Mouse (Mus musculus) bone marrow macrophage, adult 2 months (primary cell): Measurements from ENCODE around the gene Krt42. TPM values are rescaled to one million over a fixed set of nuclear protein-coding genes. Genes with fewer than 3 reads are reported as not detected.

Experiments used
- H3K27ac ChIP-seq: 2 replicates; pipeline ENCODE4 v1.5.1; 2012; ENCODE audit warnings: low read depth, low read length; ENCODE audit not compliant: insufficient read depth
- H3K4me1 ChIP-seq: 2 replicates; pipeline ENCODE4 v1.6.1; 2012; ENCODE audit warnings: low read length; ENCODE audit not compliant: control insufficient read depth, insufficient read depth
- H3K4me3 ChIP-seq: 2 replicates; pipeline ENCODE4 v1.5.1; 2012; ENCODE audit warnings: mild to moderate bottlenecking, low read length, moderate library complexity; ENCODE audit not compliant: insufficient read depth
- CTCF ChIP-seq: IDR thresholded peaks from 2 replicates; pipeline ENCODE4 v1.5.1; 2012; ENCODE audit warnings: low read depth, mild to moderate bottlenecking, low read length, moderate library complexity
- POLR2A ChIP-seq: IDR thresholded peaks from 2 replicates; pipeline ENCODE4 v1.6.1; 2012; ENCODE audit warnings: mild to moderate bottlenecking, low read depth, low read length, borderline replicate concordance
- polyA plus RNA-seq: library from polyadenylated mRNA; stranded (reverse); fragments of >200 nt; gene quantifications from 2 replicates; pipeline ENCODE4 v1.2.4, GENCODE M21; 2012; ENCODE audit not compliant: missing spikeins, insufficient read depth, insufficient read length

Gene Krt42
- polyA plus RNA-seq, 1 experiment = not detected

DNA sequence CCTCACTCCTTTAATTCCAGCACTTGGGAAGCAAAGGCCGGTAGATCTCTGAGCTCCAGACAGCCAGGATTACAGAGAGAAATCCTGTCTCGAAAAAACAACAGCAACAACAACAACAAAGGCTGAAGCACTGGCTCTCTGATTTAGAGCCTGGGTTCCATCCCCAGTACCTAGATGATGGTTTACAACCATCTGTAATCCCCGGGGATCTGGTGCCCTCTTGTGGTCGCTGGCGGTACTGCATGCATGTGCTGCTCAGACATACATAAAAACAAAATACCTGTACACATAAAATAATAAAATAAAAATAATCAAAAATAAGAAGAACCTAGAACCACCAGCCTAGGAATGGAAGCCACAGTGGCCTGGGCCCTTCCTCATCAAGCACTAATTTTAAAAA is 30.6 kb upstream of the Krt42 start:
- H3K4me1 ChIP-seq = peaks cover 5% of the 10 kb centered on the region
- H3K27ac ChIP-seq = no peak overlapping the region
- H3K4me3 ChIP-seq = no peak overlapping the region
- no peak for TF ChIP-seq POLR2A
- TF ChIP-seq CTCF = peak; percentile 94

GRCm38 (mm10) chr11:100298274-100299036 is 28.8 kb upstream of the Krt42 start:
- H3K4me1 ChIP-seq = peaks cover 5% of the 10 kb centered on the region
- H3K4me3 ChIP-seq = no peak overlapping the region
- TF ChIP-seq CTCF (peak; percentile 44; the same call in 1 of the 2 replicates), POLR2A (no peak)
- H3K27ac ChIP-seq = no peak overlapping the region

- peak; percentile 72 for TF ChIP-seq CTCF
- no peak for TF ChIP-seq POLR2A
- Histone ChIP-seq H3K4me1 (peaks cover 5% of the 10 kb centered on the region), H3K27ac (no peak overlapping the region), H3K4me3 (no peak overlapping the region)
Observed at GRCm38 (mm10) chr11:100297801-100298200, 28.1 kb upstream of the Krt42 start.

GRCm38 (mm10) chr11:100295308-100295707 is 25.6 kb upstream of the Krt42 start:
- Histone ChIP-seq H3K4me3 (no peak overlapping the region), H3K4me1 (peaks cover 5% of the 10 kb centered on the region), H3K27ac (no peak overlapping the region)
- TF ChIP-seq CTCF (peak; percentile 99), POLR2A (no peak)

DNA sequence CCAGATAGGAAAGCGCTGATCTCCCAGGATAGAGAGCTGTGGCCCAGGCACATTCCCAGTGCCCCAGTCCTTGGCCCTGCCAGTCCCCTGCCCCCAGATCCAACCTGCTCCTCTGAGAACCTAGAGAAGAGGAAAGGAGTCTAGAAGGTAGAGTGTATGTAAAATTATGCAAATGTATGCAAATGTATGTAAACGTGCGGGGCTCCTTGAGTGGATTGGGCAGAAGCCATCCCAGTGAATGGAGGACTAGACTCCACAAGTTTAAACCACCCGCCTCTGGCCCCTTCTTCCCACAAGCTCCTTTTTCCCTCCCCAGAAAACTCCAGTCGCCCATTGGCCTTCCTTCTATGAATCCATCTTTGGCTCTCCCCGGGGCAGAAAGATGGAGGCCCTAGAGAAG is 23.2 kb upstream of the Krt42 start:
- Histone ChIP-seq H3K4me3 (no peak overlapping the region), H3K27ac (no peak overlapping the region), H3K4me1 (no peaks in the 10 kb centered on the region)
- TF ChIP-seq POLR2A (no peak), CTCF (no peak)

DNA sequence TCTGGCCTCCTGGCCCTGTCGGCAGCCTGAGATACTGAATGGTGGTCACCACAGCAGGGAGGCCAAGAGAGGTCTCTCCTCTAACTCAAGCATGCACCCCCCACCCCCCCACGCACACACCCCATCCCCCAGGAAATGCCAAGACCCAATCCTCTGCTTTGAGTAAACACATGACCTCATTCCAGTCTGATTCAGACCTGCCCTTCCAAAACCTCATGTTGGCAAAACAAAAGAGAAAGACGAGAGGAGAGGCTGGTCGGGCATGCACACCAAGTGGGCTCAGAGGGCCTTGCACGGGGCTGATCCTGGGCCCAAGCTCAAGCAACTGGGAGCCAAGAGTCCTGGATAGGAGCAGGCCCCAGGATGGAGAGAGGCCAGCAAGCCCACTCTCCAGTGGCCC is 20.6 kb upstream of the Krt42 start:
- Histone ChIP-seq H3K27ac (no peak overlapping the region), H3K4me3 (no peak overlapping the region), H3K4me1 (no peaks in the 10 kb centered on the region)
- no peak for TF ChIP-seq CTCF
- no peak for TF ChIP-seq POLR2A

DNA sequence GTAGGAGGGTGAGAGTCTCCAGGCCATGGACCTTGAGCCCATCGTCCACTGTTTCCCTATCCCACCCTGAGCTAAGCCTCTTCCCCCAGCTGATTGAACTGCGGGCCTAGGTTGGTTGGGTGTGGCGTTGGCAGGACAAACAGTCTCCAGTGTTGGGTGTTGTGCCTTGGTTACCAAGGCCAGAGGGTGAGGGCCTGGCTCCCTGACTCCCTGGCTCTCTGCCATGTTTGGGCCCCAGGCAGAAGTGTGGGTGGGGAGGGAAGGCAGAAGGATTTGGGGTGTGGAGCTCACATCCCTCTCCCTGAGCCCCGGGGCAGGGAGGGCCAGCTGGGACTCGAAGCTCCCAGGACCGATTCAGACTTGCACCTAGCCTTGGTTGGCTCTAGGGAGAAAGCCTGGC is 19.3 kb upstream of the Krt42 start:
- H3K4me3 ChIP-seq = no peak overlapping the region
- no peaks in the 10 kb centered on the region for H3K4me1 ChIP-seq
- TF ChIP-seq CTCF = no peak
- TF ChIP-seq POLR2A = no peak
- no peak overlapping the region for H3K27ac ChIP-seq

GRCm38 (mm10) chr11:100287024-100287423 is 17.4 kb upstream of the Krt42 start:
- Histone ChIP-seq H3K27ac (no peak overlapping the region), H3K4me3 (no peak overlapping the region), H3K4me1 (no peaks in the 10 kb centered on the region)
- TF ChIP-seq POLR2A = no peak
- no peak for TF ChIP-seq CTCF

DNA sequence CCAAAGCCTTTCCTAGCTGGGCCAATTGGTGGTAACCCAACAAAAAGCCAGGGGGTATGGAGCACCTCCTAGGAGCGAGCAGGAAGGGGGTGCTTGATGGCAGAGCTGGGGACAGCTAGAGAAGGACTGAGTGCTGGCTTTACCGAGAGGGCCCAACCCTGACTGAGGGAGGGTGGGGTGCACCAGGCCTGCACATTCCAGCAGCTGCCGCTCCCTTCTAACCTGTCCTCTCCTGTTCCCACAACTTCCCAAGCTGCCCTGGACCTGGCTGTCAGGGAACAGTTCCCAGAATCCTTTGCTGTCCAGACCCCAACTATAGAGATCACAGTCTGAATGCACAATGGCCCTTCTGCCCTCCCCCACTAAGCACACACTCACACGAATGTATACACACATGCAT is 15.3 kb upstream of the Krt42 start:
- Histone ChIP-seq H3K27ac (no peak overlapping the region), H3K4me1 (no peaks in the 10 kb centered on the region)
- TF ChIP-seq POLR2A = no peak
- no peak for TF ChIP-seq CTCF

DNA sequence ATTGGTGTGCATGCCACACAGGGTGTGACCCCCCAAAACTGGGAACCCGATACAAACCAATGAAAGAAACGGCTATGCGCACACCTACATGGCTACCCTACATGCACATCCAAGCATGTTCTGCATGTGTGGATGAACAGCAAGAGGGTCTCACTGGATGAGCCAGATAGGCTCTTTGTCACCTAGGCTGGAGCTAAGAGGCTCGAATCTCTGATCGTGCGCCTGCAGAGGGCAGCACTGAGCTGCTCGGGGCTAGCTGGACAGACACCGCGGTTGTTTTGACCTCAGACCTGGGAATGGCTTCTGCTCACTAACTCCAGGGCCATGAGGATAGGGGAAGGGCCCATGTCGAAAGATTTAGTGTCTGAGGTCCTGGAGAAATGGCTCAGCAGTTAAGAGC is 12.9 kb upstream of the Krt42 start:
- no peak overlapping the region for H3K27ac ChIP-seq
- no peaks in the 10 kb centered on the region for H3K4me1 ChIP-seq
- peak; percentile 70 for TF ChIP-seq CTCF
- no peak for TF ChIP-seq POLR2A
- no peak overlapping the region for H3K4me3 ChIP-seq

More for the DNA sequence above, 15.3 kb upstream of the Krt42 start:
- no peak overlapping the region for H3K4me3 ChIP-seq
